Mouse (Mus musculus) kidney, postnatal 14 days (tissue): ENCODE measurements around the gene Ndufv3.

ENCODE experiments used
- DNase-seq: peaks from one replicate; pipeline ENCODE4 v3.0.0; 2022; ENCODE audit warnings: mixed read lengths

Gene Ndufv3

DNA sequence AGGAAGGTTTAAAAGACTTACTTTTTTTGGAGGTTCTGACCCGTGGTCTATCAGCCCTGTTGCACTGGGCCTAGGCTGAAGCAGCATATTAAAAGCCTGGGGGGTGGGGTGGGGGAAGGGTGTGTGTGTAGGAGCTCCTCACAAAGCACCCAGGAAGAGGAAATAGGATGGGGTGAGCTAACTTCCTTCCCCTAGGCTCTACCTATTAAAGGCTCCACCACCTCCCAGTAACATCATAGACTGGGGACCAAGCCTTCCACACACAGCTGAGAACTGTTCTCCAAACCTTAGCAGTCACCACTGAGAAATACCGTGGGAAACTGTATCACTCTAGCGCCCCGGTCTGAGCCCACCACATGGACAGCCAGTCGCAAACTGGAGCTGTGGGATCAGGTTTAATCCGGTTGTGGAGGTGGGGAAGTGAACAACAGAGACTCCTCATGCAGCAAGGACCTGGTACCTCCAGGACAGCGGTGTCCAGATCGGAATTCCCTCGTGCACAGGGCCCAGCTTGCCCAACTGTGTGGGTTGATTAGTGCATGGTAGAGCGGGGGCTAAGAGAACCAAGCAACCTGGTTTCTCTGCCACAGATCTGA, 38.1 kb downstream of the Ndufv3 start:
- no peak for DNase-seq

DNA sequence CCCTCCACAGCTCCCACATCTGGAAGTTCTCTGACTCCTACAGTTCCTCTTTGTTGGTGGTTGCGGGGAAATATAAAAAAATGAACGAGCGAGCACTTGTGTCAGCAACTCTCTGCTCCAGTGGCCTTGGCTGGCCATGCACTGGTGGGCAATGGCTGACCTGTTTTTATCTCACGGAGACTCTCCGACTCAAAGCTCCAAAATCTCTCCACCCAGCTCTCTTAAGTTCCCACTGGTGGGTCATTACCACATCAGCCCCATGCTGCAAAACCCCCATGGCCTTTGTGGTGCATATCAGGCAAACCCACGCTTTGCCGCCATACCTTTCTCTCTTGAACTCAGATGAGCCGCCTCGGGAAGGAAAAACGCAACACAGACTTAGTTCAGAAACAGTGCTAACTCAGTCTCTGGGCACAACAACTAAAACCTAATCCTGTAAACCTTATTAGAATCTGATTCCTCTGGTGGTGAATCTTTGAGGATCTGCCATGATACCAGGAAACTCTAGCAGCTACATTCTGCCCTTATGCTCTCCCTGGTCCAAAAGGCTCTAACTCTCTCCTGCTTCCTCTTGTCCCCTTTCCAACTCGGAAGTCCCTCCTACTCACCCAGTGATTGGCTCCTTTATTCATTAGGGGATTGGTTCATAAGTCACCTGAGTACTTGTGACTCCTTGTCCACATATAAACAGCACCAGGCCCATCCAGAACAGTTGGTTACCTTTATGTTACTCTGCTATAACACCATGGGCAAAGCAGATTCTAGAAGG, 39.3 kb downstream of the Ndufv3 start:
- DNase-seq: no peak

DNA sequence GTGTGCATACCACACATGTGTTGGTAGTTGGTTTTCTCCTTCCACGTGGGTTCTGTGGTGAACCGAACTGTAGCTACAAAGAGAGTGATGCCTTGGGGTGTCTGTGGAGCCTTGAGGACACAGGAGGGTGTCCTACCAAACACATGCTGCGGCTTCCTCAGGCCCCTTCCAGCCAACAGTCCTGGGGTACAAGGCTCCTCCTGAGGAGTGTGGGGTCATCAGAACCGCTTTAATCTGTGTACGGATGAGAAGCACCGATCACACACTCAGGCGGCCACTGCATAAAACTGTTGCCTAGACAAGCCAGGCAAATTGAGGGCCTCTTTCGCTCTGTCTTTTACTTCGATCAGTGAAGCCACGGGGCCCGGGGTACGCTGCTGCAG, 43.7 kb downstream of the Ndufv3 start:
- DNase-seq: peak; percentile 52

DNA sequence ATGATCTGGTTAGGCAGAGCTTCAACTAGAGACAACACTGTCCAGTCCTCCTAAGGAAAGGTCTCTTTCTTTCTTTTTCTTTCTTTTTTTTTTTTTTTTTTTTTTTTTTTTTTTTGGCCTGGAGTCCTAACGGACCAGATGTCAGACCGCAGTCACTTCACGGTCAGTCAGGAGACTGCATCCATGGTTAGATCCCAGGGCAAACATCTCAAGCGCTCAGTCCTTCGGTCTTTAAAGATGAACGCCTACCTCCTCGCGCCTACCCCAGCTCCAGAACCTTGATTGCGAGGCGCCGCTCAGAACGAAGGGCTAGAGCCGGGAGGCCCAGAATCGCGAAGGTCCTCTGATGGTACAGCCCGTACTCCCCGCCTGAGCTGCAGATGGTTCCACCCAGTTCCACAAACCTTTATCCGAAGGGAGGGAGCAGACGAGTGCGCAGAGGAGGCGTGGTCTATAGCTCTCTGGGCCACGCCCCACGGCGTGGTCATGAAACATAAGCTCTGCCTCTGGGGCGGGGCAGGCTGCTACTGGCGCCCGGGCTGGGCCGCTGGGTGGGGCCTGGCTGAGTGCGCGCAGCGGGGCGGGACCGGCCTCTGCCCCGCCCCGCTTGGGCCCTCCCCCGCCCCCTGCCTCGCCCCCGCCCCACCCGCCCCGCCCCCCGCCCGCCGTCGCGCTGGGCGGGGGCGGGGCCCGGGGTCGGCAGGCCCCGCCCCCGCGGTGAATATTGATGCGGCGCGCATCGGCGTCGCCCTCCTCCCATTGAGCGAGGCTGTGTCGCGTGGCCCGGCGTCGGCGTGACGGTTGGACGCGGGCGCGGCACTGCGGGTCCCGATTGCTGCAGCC, 44.3 kb downstream of the Ndufv3 start, which contains the start of gene Pknox1:
TSS of gene Pknox1 (plus strand) at position 720 of the 843 bp plus-strand sequence.
- DNase-seq: peak; percentile 100

DNA sequence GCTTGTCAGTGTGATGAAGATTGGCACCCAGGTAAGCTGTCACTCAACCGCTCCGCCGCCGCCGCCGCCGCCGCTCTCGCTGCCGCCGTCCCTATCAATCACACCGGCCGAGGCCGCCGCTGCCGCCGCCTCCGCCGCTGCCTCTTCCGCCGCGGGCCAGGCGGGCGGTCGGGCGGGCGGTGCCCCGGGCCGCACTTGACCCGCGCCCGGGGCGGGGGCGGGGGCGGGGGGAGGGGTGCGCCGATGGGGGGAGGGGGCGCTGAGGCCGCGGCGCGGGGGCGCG, 44.9 kb downstream of the Ndufv3 start:
- DNase-seq: no peak

DNA sequence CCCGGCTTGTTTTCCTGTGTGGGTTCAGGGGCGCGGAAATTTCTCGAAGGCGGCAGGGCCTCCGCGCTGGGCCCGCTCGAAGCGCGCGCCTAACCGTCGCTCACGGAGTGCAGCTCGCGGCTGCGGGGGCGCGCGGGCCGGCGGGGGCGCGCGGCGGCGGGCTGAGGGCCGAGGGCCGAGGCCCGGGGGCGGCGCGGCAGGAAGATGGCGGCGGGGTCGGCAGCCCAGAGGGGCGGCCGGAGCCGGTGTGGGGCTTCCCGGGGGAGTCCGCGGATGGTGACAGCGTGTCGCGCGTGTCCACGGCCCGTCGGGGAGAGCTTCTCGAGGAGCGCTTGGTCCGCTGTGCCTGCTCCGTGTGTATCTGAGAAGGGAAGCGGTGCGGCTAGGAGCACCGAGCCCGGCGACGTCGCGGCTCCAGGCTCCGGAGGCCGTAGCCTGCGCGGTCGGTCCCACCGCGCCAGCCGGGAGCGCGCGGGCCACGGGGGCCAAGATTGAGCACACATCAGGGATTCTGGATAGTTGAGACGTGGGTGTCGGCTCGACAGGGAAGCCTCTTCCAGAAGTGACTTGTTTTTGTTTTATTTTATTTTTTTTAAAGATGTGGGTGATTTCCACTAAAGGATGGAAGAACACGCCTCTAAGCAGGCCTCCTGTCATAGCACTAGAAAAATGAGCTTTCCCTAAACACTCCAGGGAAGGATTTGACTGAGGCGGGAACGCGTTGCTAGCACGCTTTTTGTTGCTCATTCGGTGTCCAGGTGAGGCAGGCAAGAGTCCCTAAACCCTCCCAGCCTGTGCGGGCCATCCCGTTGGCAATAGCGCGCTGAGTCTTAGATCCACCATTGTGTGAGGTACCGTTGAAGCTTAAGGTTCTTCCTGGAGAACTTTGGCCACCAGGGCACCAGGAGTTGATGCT, 45.5 kb downstream of the Ndufv3 start:
- DNase-seq: peak; percentile 83

DNA sequence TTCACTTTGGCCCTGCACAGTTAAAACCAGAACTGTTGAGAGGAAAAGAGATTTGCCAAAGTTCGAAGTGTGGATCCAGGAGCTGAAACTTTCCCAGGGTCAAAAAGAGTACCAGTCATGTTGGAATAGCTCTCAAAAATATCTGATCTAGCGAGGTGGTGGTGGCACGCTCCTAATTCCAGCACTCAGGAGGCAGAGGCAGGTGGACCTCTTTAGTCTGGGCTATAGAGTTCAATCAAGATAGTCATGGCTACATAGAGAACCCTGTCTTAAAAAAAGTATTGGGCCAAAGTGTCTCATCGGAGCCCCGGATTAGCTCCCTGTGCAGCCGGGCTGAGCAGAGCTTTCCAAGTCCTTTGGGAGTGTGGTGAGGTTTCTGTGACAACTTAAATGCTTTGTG, 46.4 kb downstream of the Ndufv3 start:
- DNase-seq: no peak

DNA sequence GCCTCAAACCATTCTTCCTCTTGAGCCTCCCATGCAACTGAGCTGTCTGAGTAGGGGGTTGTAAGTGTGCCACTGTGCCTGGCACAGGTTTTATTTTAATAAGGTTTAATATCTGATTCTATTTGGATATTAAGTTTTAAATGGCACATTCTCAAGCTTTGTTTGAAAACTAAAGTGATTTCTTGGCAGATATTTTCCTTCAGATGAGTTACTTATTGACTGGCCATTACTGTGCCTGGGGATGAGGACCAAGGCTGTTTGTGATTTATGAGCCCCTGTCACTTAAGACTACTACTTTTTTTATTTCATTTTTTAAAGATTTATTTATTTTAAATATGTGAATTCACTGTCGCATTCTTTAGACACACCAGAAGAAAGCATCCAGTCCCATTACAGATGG, 49.8 kb downstream of the Ndufv3 start:
- DNase-seq: no peak

DNA sequence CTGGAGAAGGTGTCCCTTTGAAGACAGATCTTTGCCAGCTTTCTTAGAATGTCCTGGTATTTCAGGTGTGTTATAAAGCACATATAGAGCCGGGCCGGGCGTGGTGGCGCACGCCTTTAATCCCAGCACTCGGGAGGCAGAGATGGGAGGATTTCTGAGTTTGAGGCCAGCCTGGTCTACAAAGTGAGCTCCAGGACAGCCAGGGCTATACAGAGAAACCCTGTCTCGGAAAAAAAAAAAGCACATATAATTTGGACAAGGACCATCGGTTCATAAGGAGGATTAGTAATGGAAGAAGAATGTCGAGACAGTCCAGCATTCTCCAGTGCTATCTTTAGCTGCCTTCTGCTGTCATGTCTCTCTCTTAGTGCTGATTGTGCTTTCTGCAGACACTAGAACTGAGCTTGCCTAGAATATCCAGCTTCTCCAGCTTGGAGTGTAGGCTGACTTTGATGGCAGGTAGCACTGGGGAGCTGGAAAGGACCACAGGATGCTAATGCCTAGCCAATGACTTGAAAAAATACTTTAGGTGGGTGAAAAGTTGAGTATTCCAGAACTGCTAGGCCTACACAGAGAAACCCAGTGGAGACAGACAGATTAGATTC, 50.5 kb downstream of the Ndufv3 start:
- peak; percentile 53 for DNase-seq

DNA sequence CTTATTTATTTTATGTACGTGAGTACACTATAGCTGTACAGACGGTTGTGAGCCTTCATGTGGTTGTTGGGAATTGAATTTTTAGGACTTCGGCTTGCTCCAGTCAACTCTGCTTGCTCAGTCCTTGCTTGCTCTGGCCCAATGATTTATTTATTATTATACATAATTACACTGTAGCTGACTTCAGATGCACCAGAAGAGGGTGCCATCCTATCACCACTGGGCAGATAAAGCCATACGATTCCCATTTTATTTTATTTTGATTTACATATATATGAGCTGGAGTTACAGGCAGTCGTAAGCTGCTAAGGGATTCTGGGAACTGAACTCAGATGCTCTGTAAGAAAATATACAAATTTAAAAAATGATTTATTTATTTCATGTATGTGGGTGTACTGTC, 51.8 kb downstream of the Ndufv3 start:
- no peak for DNase-seq

DNA sequence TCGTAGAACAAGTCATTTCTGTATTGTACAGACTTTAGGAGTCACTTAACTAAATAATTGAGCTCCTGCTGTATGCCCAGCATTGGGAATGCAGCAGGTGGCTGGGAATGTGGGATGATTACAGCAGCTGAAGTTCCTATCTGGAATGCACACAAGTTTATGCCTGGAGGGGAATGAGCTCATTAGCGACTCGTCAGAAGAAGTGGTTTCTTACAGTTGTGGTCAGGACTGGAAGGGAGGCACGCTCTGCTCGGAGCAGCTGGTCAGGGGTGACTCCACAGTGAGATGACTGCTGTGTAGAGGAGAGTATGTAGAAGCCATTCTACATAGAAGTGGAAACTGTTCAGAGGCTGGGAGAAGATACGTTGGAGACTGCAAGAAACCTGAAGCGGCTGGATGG, 54.7 kb downstream of the Ndufv3 start:
- no peak for DNase-seq

DNA sequence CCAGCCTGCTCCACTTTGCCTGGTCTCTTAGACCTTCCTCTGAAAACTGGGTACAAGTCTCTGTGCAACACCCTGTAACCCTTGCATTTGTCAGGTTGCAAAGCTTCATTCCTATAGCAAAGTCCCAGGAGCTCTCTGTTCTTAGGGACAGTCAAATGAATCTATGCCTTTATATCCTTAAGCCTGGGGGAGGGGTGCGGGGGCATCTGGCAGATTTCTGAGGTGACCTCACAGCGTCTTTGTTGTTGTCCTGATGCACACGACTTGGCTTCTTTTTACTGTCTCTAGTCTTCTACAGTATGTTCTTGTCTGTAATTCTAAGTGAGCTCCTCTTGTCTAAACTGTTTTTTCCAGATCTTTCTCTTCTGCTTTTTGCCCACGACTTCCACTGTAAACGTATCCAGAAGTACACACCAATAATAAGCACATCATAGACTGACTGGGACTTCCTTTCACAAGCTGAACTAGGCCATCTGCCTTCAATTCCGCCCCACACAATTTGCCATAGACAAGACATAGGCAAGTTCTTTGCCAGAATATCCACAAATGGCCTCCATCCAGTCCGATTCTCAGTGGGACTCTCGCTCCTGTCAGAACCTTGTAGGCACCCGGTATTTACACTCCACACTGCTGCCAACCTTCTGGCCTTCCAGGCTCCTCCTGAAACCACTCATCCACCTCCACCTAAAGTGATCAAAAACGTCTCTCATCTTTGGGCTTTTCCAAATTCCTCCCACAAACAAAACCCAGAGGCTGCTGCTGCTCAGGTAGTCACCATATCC, 56.7 kb downstream of the Ndufv3 start:
- DNase-seq: no peak

DNA sequence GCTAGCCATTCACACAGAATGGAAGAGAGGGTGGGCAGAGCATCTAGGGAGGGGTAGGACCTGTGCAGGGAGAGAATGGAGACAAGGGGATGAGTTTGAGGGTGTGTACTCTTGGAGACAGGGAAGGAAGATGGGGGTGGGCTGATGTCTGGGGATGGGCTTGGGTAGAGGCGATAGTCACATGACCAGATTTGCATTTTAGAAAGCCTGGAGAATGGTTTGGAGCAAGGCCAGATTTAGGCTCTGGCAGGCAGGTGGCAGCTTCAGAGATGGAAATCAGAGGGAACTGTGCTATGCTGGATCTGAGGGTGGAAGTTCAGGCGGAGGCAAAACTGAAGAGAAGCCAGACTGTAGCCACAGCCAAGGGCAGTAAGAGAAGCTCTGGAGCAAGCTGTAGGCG, 60.4 kb downstream of the Ndufv3 start:
- no peak for DNase-seq
